Mouse (Mus musculus) lung, postnatal 0 days (tissue): ENCODE results near the gene Aebp1. TPM values are rescaled to one million over a fixed set of nuclear protein-coding genes. Genes with fewer than 3 reads are reported as not detected.
A peak's percentile ranks its signal among the peaks of the same experiment; 100 is the strongest.

Experiments used
- ATAC-seq: fragments of 200-750 bp; cut with Nextera tagmentation; 2 replicates; pipeline ENCODE4 v1.8.0; 2017; ENCODE audit warnings: moderate library complexity
- DNase-seq: peaks from one replicate; pipeline ENCODE4 v3.0.0-alpha.2; 2016; ENCODE audit warnings: low spot score
- H3K27ac ChIP-seq: fragments of 300-500 bp; sonication (generic); 2 replicates; pipeline ENCODE4 v1.5.1; 2014; ENCODE audit warnings: antibody characterized with exemption, mild to moderate bottlenecking, low read length, mixed read lengths
- H3K27me3 ChIP-seq: fragments of 300-500 bp; sonication (generic); replicated peaks from 2 replicates; pipeline ENCODE4 v1.6.1; 2014; ENCODE audit warnings: low read length, mixed read lengths; ENCODE audit not compliant: insufficient read depth
- H3K36me3 ChIP-seq: fragments of 300-500 bp; sonication (generic); 2 replicates; pipeline ENCODE4 v1.6.1; 2014; ENCODE audit warnings: low read length, mixed read lengths; ENCODE audit not compliant: insufficient read depth
- H3K4me1 ChIP-seq: fragments of 300-500 bp; sonication (generic); 2 replicates; pipeline ENCODE4 v1.6.1; 2014; ENCODE audit warnings: antibody characterized with exemption, low read depth, low read length, mixed read lengths; ENCODE audit not compliant: insufficient read depth
- H3K4me2 ChIP-seq: fragments of 300-500 bp; sonication (generic); replicated peaks from 2 replicates; pipeline ENCODE4 v1.6.1; 2014; ENCODE audit warnings: low read depth, mild to moderate bottlenecking, low read length, moderate library complexity, mixed read lengths
- H3K4me3 ChIP-seq: fragments of 300-500 bp; sonication (generic); 2 replicates; pipeline ENCODE4 v1.5.1; 2014; ENCODE audit warnings: low read depth, low read length
- H3K9ac ChIP-seq: fragments of 300-500 bp; sonication (generic); replicated peaks from 2 replicates; pipeline ENCODE4 v1.6.1; 2014; ENCODE audit warnings: low read depth, mild to moderate bottlenecking
- H3K9me3 ChIP-seq: fragments of 300-500 bp; sonication (generic); 2 replicates; pipeline ENCODE4 v1.6.1; 2016; ENCODE audit warnings: low read length, mixed read lengths
- CTCF ChIP-seq: IDR thresholded peaks from 2 replicates; pipeline ENCODE4 v1.5.1; 2016; ENCODE audit warnings: antibody characterized with exemption, mild to moderate bottlenecking
- EP300 ChIP-seq: IDR thresholded peaks from 2 replicates; pipeline ENCODE4 v1.6.1; 2016; ENCODE audit warnings: antibody characterized with exemption, mild to moderate bottlenecking, control low read depth
- WGBS: fragments of 180-500 bp; shearing (Covaris S2); extraction: QIAGEN DNeasy Blood & Tissue Kit; methylation state at CpG from one replicate; pipeline ENCODE4 v1.1.7; 2014; 5-methylcytosine and 5-hydroxymethylcytosine counted together
- polyA plus RNA-seq: library from polyadenylated mRNA; unstranded; fragments of >200 nt; fragmentation: Nextera tagmentation; extraction: Ambion mirVana; gene quantifications from 2 replicates; pipeline ENCODE4 v1.2.1, GENCODE M21; 2015

Gene Aebp1
- polyA plus RNA-seq, 1 experiment from 2014 or later = 22.3 TPM

- Histone ChIP-seq H3K4me2 (no peak overlapping the region), H3K36me3 (no peaks in the 10 kb centered on the region), H3K9ac (no peak overlapping the region), H3K4me1 (peaks cover 9% of the 10 kb centered on the region; the same call in 1 of the 2 replicates), H3K27me3 (no peaks in the 10 kb centered on the region), H3K4me3 (no peak overlapping the region), H3K27ac (no peak overlapping the region), H3K9me3 (no peaks in the 10 kb centered on the region)
- ATAC-seq = no peak
- no peak for TF ChIP-seq CTCF
- TF ChIP-seq EP300 = no peak
- DNase-seq = no peak
- WGBS = 78% methylated on average over 6 of the region's 6 CpGs
Measured at GRCm38 (mm10) chr11:5893807-5894206, 32.1 kb downstream of the Aebp1 start.

GRCm38 (mm10) chr11:5897230-5897629 is 35.5 kb downstream of the Aebp1 start:
- TF ChIP-seq EP300 (no peak), CTCF (no peak)
- H3K27ac ChIP-seq = no peak overlapping the region
- ATAC-seq (peak; percentile 32), DNase-seq (no peak)
- H3K36me3 ChIP-seq = no peaks in the 10 kb centered on the region
- no peaks in the 10 kb centered on the region for H3K9me3 ChIP-seq
- H3K4me1 ChIP-seq = peaks cover 9% of the 10 kb centered on the region; the same call in 1 of the 2 replicates
- H3K4me2 ChIP-seq = peak overlapping the region; percentile 19; the same call in 1 of the 2 replicates
- H3K9ac ChIP-seq = no peak overlapping the region
- no peak overlapping the region for H3K4me3 ChIP-seq
- 22% methylated on average over 14 of the region's 16 CpGs for WGBS
- H3K27me3 ChIP-seq = no peaks in the 10 kb centered on the region

- DNase-seq (no peak), ATAC-seq (no peak)
- no peak overlapping the region for H3K27ac ChIP-seq
- no peaks in the 10 kb centered on the region for H3K9me3 ChIP-seq
- WGBS = 24% methylated on average over 10 of the region's 10 CpGs
- TF ChIP-seq CTCF (no peak), EP300 (no peak)
- no peaks in the 10 kb centered on the region for H3K36me3 ChIP-seq
- H3K4me1 ChIP-seq = peaks cover 9% of the 10 kb centered on the region; the same call in 1 of the 2 replicates
- H3K27me3 ChIP-seq = no peaks in the 10 kb centered on the region
- peak overlapping the region; percentile 19; the same call in 1 of the 2 replicates for H3K4me2 ChIP-seq
- no peak overlapping the region for H3K9ac ChIP-seq
- no peak overlapping the region for H3K4me3 ChIP-seq
Measured at GRCm38 (mm10) chr11:5897839-5898238, 36.1 kb downstream of the Aebp1 start.

GRCm38 (mm10) chr11:5898531-5898930 is 36.8 kb downstream of the Aebp1 start, which contains the start of gene Myl7:
Myl7 (minus strand) TSS chr11:5898782.
- Histone ChIP-seq H3K9ac (no peak within 1 kb of the TSS), H3K4me3 (no peak within 1 kb of the TSS), H3K4me2 (peak within 1 kb of the TSS; percentile 19; the same call in 1 of the 2 replicates), H3K9me3 (no peaks in the 10 kb centered on the region), H3K36me3 (no peaks in the 10 kb centered on the region), H3K27ac (no peak within 1 kb of the TSS), H3K4me1 (peaks cover 9% of the 10 kb centered on the region; the same call in 1 of the 2 replicates), H3K27me3 (no peaks in the 10 kb centered on the region)
- 40% methylated on average over 5 of the region's 5 CpGs for WGBS
- DNase-seq = no peak
- TF ChIP-seq EP300 (no peak), CTCF (no peak)
- ATAC-seq = no peak

- WGBS = 93% methylated on average over 10 of the region's 10 CpGs
- no peaks in the 10 kb centered on the region for H3K36me3 ChIP-seq
- ATAC-seq (no peak), DNase-seq (no peak)
- no peak for TF ChIP-seq EP300
- no peak for TF ChIP-seq CTCF
- no peak overlapping the region for H3K9ac ChIP-seq
- H3K4me1 ChIP-seq = peaks cover 9% of the 10 kb centered on the region; the same call in 1 of the 2 replicates
- H3K9me3 ChIP-seq = no peaks in the 10 kb centered on the region
- H3K27ac ChIP-seq = no peak overlapping the region
- H3K4me2 ChIP-seq = no peak overlapping the region
- no peak overlapping the region for H3K4me3 ChIP-seq
- no peaks in the 10 kb centered on the region for H3K27me3 ChIP-seq
Measured at GRCm38 (mm10) chr11:5899286-5899685, 37.5 kb downstream of the Aebp1 start.

- Histone ChIP-seq H3K9ac (no peak overlapping the region), H3K9me3 (no peaks in the 10 kb centered on the region), H3K36me3 (no peaks in the 10 kb centered on the region), H3K4me2 (peak overlapping the region; percentile 51; the same call in 1 of the 2 replicates), H3K4me3 (no peak overlapping the region), H3K27me3 (no peaks in the 10 kb centered on the region), H3K4me1 (peaks cover 9% of the 10 kb centered on the region; the same call in 1 of the 2 replicates), H3K27ac (no peak overlapping the region)
- ATAC-seq (no peak), DNase-seq (no peak)
- whole genome bisulfite sequencing = 28% methylated on average over 3 of the region's 3 CpGs
- no peak for TF ChIP-seq EP300
- no peak for TF ChIP-seq CTCF
Measured at GRCm38 (mm10) chr11:5901320-5901719, 39.6 kb downstream of the Aebp1 start.

GRCm38 (mm10) chr11:5901950-5902349 is 40.2 kb downstream of the Aebp1 start:
- Histone ChIP-seq H3K36me3 (no peaks in the 10 kb centered on the region), H3K27me3 (no peaks in the 10 kb centered on the region), H3K9me3 (no peaks in the 10 kb centered on the region), H3K27ac (no peak overlapping the region), H3K9ac (no peak overlapping the region; the same call in 1 of the 2 replicates), H3K4me2 (peak overlapping the region; percentile 51), H3K4me1 (peaks cover 9% of the 10 kb centered on the region; the same call in 1 of the 2 replicates), H3K4me3 (0 out of 2 replicates have a peak overlapping the region, but pooled peaks have one; percentile 17)
- DNase-seq = peak; percentile 65
- peak; percentile 71 for ATAC-seq
- no peak for TF ChIP-seq CTCF
- no peak for TF ChIP-seq EP300
- 1% methylated on average over 32 of the region's 32 CpGs for WGBS
